Mouse (Mus musculus) erythroblast, embryonic 14.5 days (primary cell): ENCODE measurements around the gene Lrrc49. TPM values are rescaled to one million over a fixed set of nuclear protein-coding genes. Genes with fewer than 3 reads are reported as not detected.

ENCODE experiments used
- H3K27me3 ChIP-seq: 2 replicates; pipeline ENCODE4 v1.6.1; 2012; ENCODE audit warnings: inconsistent platforms; ENCODE audit not compliant: control insufficient read depth
- H3K36me3 ChIP-seq: 2 replicates; pipeline ENCODE4 v1.6.1; 2012; ENCODE audit warnings: mild to moderate bottlenecking, inconsistent platforms; ENCODE audit not compliant: control insufficient read depth
- H3K4me1 ChIP-seq: 2 replicates; pipeline ENCODE4 v1.6.1; 2012; ENCODE audit warnings: inconsistent platforms; ENCODE audit not compliant: control insufficient read depth
- H3K4me3 ChIP-seq: replicated peaks from 2 replicates; pipeline ENCODE3; 2012; ENCODE audit warnings: moderate library complexity, mild to moderate bottlenecking, inconsistent platforms
- H3K9me3 ChIP-seq: 2 replicates; pipeline ENCODE4 v1.6.1; 2012; ENCODE audit warnings: low read length, inconsistent platforms, mixed read lengths; ENCODE audit not compliant: control insufficient read depth
- GATA1 ChIP-seq: IDR thresholded peaks from 2 replicates; pipeline ENCODE4 v1.6.1; 2012; ENCODE audit warnings: low read length, inconsistent platforms, mixed read lengths
- TAL1 ChIP-seq: IDR thresholded peaks from 3 replicates; pipeline ENCODE4 v1.6.1; 2012; ENCODE audit warnings: low read length, inconsistent platforms, mixed read lengths
- polyA plus RNA-seq: library from polyadenylated mRNA; stranded (reverse); fragments of >175 nt; gene quantifications from 2 replicates; pipeline ENCODE4 v1.2.3, GENCODE M21; 2012

Lrrc49 gene
- polyA plus RNA-seq, 1 experiment: 0.10 TPM

- H3K27me3 ChIP-seq: peaks cover 18% of the 10 kb centered on the region
- no peaks in the 10 kb centered on the region for H3K4me1 ChIP-seq
- H3K4me3 ChIP-seq: no peak overlapping the region
- no peaks in the 10 kb centered on the region for H3K36me3 ChIP-seq
- H3K9me3 ChIP-seq: no peaks in the 10 kb centered on the region
- TF ChIP-seq TAL1 (no peak), GATA1 (no peak)
Observed at GRCm38 (mm10) chr9:60712011-60712410, 24.1 kb upstream of the Lrrc49 start.

- Histone ChIP-seq H3K4me1 (no peaks in the 10 kb centered on the region), H3K27me3 (peaks cover 18% of the 10 kb centered on the region), H3K4me3 (no peak overlapping the region), H3K9me3 (no peaks in the 10 kb centered on the region), H3K36me3 (no peaks in the 10 kb centered on the region)
- TF ChIP-seq GATA1: no peak
- TF ChIP-seq TAL1: no peak
Observed at GRCm38 (mm10) chr9:60709721-60710120, 21.8 kb upstream of the Lrrc49 start.

- peaks cover 14% of the 10 kb centered on the region for H3K27me3 ChIP-seq
- H3K36me3 ChIP-seq: no peaks in the 10 kb centered on the region
- H3K9me3 ChIP-seq: no peaks in the 10 kb centered on the region
- no peak overlapping the region for H3K4me3 ChIP-seq
- TF ChIP-seq TAL1: no peak
- TF ChIP-seq GATA1: no peak
- H3K4me1 ChIP-seq: no peaks in the 10 kb centered on the region
Observed at GRCm38 (mm10) chr9:60708606-60709005, 20.6 kb upstream of the Lrrc49 start.

- Histone ChIP-seq H3K9me3 (no peaks in the 10 kb centered on the region), H3K4me1 (no peaks in the 10 kb centered on the region), H3K27me3 (peaks cover 4% of the 10 kb centered on the region), H3K4me3 (no peak overlapping the region), H3K36me3 (no peaks in the 10 kb centered on the region)
- TF ChIP-seq TAL1 (no peak), GATA1 (no peak)
Observed at GRCm38 (mm10) chr9:60707594-60707993, 19.6 kb upstream of the Lrrc49 start.

GRCm38 (mm10) chr9:60699581-60700231, 11.7 kb upstream of the Lrrc49 start:
- Histone ChIP-seq H3K4me3 (no peak overlapping the region), H3K36me3 (no peaks in the 10 kb centered on the region), H3K27me3 (no peaks in the 10 kb centered on the region), H3K4me1 (no peaks in the 10 kb centered on the region), H3K9me3 (no peaks in the 10 kb centered on the region)
- TF ChIP-seq TAL1: no peak
- no peak for TF ChIP-seq GATA1

- Histone ChIP-seq H3K9me3 (no peaks in the 10 kb centered on the region), H3K36me3 (no peaks in the 10 kb centered on the region), H3K27me3 (no peaks in the 10 kb centered on the region), H3K4me1 (no peaks in the 10 kb centered on the region), H3K4me3 (no peak overlapping the region)
- TF ChIP-seq TAL1: no peak
- no peak for TF ChIP-seq GATA1
Observed at GRCm38 (mm10) chr9:60696271-60696985, 8.5 kb upstream of the Lrrc49 start.

GRCm38 (mm10) chr9:60693986-60694385, 6.0 kb upstream of the Lrrc49 start:
- H3K36me3 ChIP-seq: no peaks in the 10 kb centered on the region
- no peak overlapping the region for H3K4me3 ChIP-seq
- H3K4me1 ChIP-seq: no peaks in the 10 kb centered on the region

GRCm38 (mm10) chr9:60692624-60693023, 4.7 kb upstream of the Lrrc49 start:
- H3K4me3 ChIP-seq: no peak overlapping the region
- peaks cover 10% of the 10 kb centered on the region for H3K4me1 ChIP-seq
- H3K27me3 ChIP-seq: no peaks in the 10 kb centered on the region; the same call in 1 of the 2 replicates
- TF ChIP-seq TAL1: no peak
- TF ChIP-seq GATA1: no peak
- H3K9me3 ChIP-seq: no peaks in the 10 kb centered on the region
- H3K36me3 ChIP-seq: no peaks in the 10 kb centered on the region

More at GRCm38 (mm10) chr9:60693986-60694385, 6.0 kb upstream of the Lrrc49 start:
- Histone ChIP-seq H3K9me3 (no peaks in the 10 kb centered on the region), H3K27me3 (no peaks in the 10 kb centered on the region)
- no peak for TF ChIP-seq GATA1
- TF ChIP-seq TAL1: no peak

GRCm38 (mm10) chr9:60687415-60687814, 543 bp downstream of the Lrrc49 start:
- Histone ChIP-seq H3K4me1 (peaks cover 14% of the 10 kb centered on the region), H3K36me3 (no peaks in the 10 kb centered on the region), H3K27me3 (no peaks in the 10 kb centered on the region; the same call in none of the 2 replicates), H3K9me3 (no peaks in the 10 kb centered on the region), H3K4me3 (peak overlapping the region; percentile 65)
- no peak for TF ChIP-seq GATA1
- no peak for TF ChIP-seq TAL1
